Mouse (Mus musculus): ENCODE data around the gene Eif2ak4.

GRCm38 (mm10) chr2:118491741-118492395 lies 103.5 kb downstream of the Eif2ak4 start:
- TF ChIP-seq CTCF (IDR thresholded peaks at IDR 0.05; ENCODE audit: insufficient read depth, low read length) (no peak), POLR2A (IDR thresholded peaks at IDR 0.05; ENCODE audit: borderline replicate concordance, extremely low read depth, low read depth, low read length) (no peak)
